Mouse (Mus musculus): ENCODE data around the gene Vmn2r83.

DNA sequence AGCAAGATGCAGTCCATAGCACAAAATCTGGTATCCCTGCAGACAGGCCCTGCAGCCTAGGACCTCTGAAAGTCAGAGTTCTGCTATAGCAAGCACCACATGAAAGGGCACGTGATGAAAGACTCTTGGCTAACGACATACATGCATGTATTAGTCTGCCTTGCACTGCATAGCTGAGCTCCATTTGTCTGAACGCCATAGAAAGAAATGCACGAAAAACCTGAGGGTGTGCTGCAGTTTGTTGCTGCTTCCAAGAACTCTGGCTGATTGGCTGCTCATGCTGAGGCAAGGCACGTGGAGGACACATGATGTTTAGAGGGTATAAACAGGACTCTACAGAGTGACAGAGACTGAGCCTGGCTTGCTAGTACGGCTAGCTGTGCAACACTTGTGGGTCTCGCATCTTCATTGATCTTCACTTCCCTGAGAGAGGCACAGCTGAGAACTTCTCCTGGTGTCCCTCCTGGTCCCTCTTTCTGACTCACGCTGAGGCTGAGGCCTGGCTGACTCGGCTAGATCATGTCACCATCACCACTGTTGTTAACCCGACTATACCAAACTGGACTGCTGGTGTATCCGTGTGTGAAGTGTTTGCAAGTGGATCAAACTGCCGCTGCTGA, 68.0 kb downstream of the Vmn2r83 start:
- TF ChIP-seq CTCF (IDR thresholded peaks at IDR 0.05; ENCODE audit: insufficient read depth, low read length), result no peak
- no peak for TF ChIP-seq POLR2A (IDR thresholded peaks at IDR 0.05; ENCODE audit: borderline replicate concordance, extremely low read depth, low read depth, low read length)
